Mouse (Mus musculus): Measurements from ENCODE around the gene Hhat.

- TF ChIP-seq CTCF (IDR thresholded peaks at IDR 0.05; ENCODE audit: low read depth, low read length), result no peak
- no peak for TF ChIP-seq POLR2A (IDR thresholded peaks at IDR 0.05; ENCODE audit: insufficient read depth, low read length)
- TF ChIP-seq EP300 (IDR thresholded peaks at IDR 0.05; ENCODE audit: insufficient read depth, low read depth, low read length), result no peak
Observed at GRCm38 (mm10) chr1:192457037-192457436, 314.0 kb downstream of the Hhat start.

Measured in ES-Bruce4 (cell line).